17 mouse cellular contexts compared by ENCODE assay signal in genomic region chr17:5563108-5563507, GRCm38 (mm10).
DNase-seq lines count a peak whose midpoint lies in the region; ATAC-seq lines count a peak whose summit lies in the region.
"Had no signal": no experiment of that assay in that cellular context is flagged by ENCODE, and none has a peak within 500 bp of the region (broad histone marks: within the 10 kb centered on the region; RNA-seq: fewer than 3 reads in every experiment).

No protein-coding gene starts in this region.

- no peak overlapping the region for H3K9ac ChIP-seq in hindbrain, embryonic 13.5 days
- H3K9ac ChIP-seq: embryonic facial prominence, embryonic 12.5 days; forebrain, embryonic 15.5 days; hindbrain, embryonic 14.5 days; intestine, embryonic 15.5 days had no signal

- no peaks in the 10 kb centered on the region for H3K36me3 ChIP-seq in heart, embryonic 10.5 days
- no peaks in the 10 kb centered on the region for H3K36me3 ChIP-seq in hindbrain, embryonic 13.5 days
- H3K36me3 ChIP-seq: embryonic facial prominence, embryonic 12.5 days; forebrain, embryonic 15.5 days; intestine, embryonic 15.5 days had no signal

- DNase-seq in cerebellum, adult 11-12 months, result peak; percentile 37
- DNase-seq in cerebellum, postnatal 36 days, result no peak
- DNase-seq in heart, postnatal 4 days, result peak; percentile 17
- no peak for DNase-seq in heart, embryonic 10.5 days (ENCODE audit: low spot score)
- DNase-seq in kidney, adult 9 months, result peak; percentile 18
- no peak for DNase-seq in kidney, postnatal 4 days
- DNase-seq: adrenal gland, adult 2 months; cerebellum, adult 2 months; gastrocnemius, postnatal 36 days; heart, adult 11 months; heart, postnatal 10 days had no signal

- no peak overlapping the region for H3K4me2 ChIP-seq in hindbrain, embryonic 13.5 days
- H3K4me2 ChIP-seq: embryonic facial prominence, embryonic 12.5 days; forebrain, embryonic 15.5 days; hindbrain, embryonic 14.5 days; intestine, embryonic 15.5 days had no signal

- no peaks in the 10 kb centered on the region for H3K27me3 ChIP-seq in heart, embryonic 10.5 days (ENCODE audit: insufficient read depth, poor library complexity, severe bottlenecking)
- H3K27me3 ChIP-seq in hindbrain, embryonic 13.5 days, result no peaks in the 10 kb centered on the region
- H3K27me3 ChIP-seq: embryonic facial prominence, embryonic 12.5 days; forebrain, embryonic 15.5 days; intestine, embryonic 15.5 days; Patski had no signal

- 0 out of 2 replicates have a peak, but pooled peaks cover 3% of the 10 kb centered on the region for H3K4me1 ChIP-seq in heart, embryonic 10.5 days
- no peaks in the 10 kb centered on the region for H3K4me1 ChIP-seq in hindbrain, embryonic 13.5 days (replicated peaks)
- H3K4me1 ChIP-seq: embryonic facial prominence, embryonic 12.5 days; forebrain, embryonic 15.5 days had no signal

- no peak for ATAC-seq in hindbrain, embryonic 13.5 days (ENCODE audit: low FRiP score)
- ATAC-seq: forebrain, embryonic 15.5 days; intestine, embryonic 15.5 days; Patski had no signal

- H3K4me3 ChIP-seq in heart, embryonic 10.5 days, result no peak overlapping the region
- H3K4me3 ChIP-seq in hindbrain, embryonic 13.5 days, result no peak overlapping the region
- H3K4me3 ChIP-seq: embryonic facial prominence, embryonic 12.5 days; forebrain, embryonic 15.5 days; intestine, embryonic 15.5 days had no signal

- H3K9me3 ChIP-seq in heart, embryonic 10.5 days, result no peaks in the 10 kb centered on the region
- peaks cover 4% of the 10 kb centered on the region; the same call in 1 of the 2 replicates for H3K9me3 ChIP-seq in hindbrain, embryonic 13.5 days
- H3K9me3 ChIP-seq: embryonic facial prominence, embryonic 12.5 days; forebrain, embryonic 15.5 days; intestine, embryonic 15.5 days had no signal

- H3K27ac ChIP-seq in heart, embryonic 10.5 days, result no peak overlapping the region
- H3K27ac ChIP-seq in hindbrain, embryonic 13.5 days, result no peak overlapping the region
- H3K27ac ChIP-seq: embryonic facial prominence, embryonic 12.5 days; forebrain, embryonic 15.5 days; hindbrain, embryonic 14.5 days; intestine, embryonic 15.5 days had no signal

- 89% methylated on average over 6 of the region's 6 CpGs for WGBS in heart, embryonic 10.5 days
- 96% methylated on average over 6 of the region's 6 CpGs for WGBS in hindbrain, embryonic 13.5 days

Comparison
In these comparisons a context has a peak if more than half of its experiments do, and no peak if none do; other contexts are left out.
1. DNase-seq: peak in cerebellum, adult 11-12 months (single experiment), heart, postnatal 4 days (single experiment) and kidney, adult 9 months (single experiment); none in cerebellum, postnatal 36 days (0 of 2), heart, embryonic 10.5 days (single experiment) and kidney, postnatal 4 days (0 of 2).